Comparison of ENCODE assay signal across 7 mouse cellular contexts in genomic region chrX:42148016-42148451, GRCm38 (mm10). TPM values are rescaled to one million over a fixed set of nuclear protein-coding genes. Genes with fewer than 3 reads are reported as not detected.
DNase-seq lines count a peak whose midpoint lies in the region; ATAC-seq and TF ChIP-seq lines count a peak whose summit lies in the region.

No protein-coding gene starts in this region.

- H3K4me3 ChIP-seq in CH12.LX (replicated peaks in 1 of 3; ENCODE audit: low read depth in 2 of 3, low read length in 2 of 3, poor library complexity in 1 of 3): no peak overlapping the region
- H3K4me3 ChIP-seq in intestine, embryonic 14.5 days (ENCODE audit: low read depth, low read length): 0 out of 2 replicates have a peak overlapping the region, but pooled peaks have one; percentile 57
- H3K4me3 ChIP-seq in liver, embryonic 15.5 days (replicated peaks): peak overlapping the region; percentile 68
- H3K4me3 ChIP-seq in neural tube, embryonic 13.5 days: no peak overlapping the region; the same call in 1 of the 2 replicates
- no peak overlapping the region for H3K4me3 ChIP-seq in left cerebral cortex, adult 2 months

- H3K9ac ChIP-seq in CH12.LX (ENCODE audit: insufficient read depth, low read depth): peak overlapping the region; percentile 43; the same call in 1 of the 2 replicates
- H3K9ac ChIP-seq in intestine, embryonic 14.5 days (ENCODE audit: low read length): no peak overlapping the region
- peak overlapping the region; percentile 79 for H3K9ac ChIP-seq in liver, embryonic 15.5 days
- H3K9ac ChIP-seq in neural tube, embryonic 13.5 days: no peak overlapping the region

- no peak for ATAC-seq in intestine, embryonic 14.5 days (replicated peaks; ENCODE audit: low FRiP score, low TSS enrichment, low read depth)
- ATAC-seq in liver, embryonic 15.5 days (ENCODE audit: insufficient read depth): no peak
- ATAC-seq in neural tube, embryonic 13.5 days (ENCODE audit: low read depth): no peak

- peak overlapping the region; percentile 44 for H3K4me2 ChIP-seq in CH12.LX (ENCODE audit: insufficient read depth, low read depth, poor library complexity, severe bottlenecking)
- H3K4me2 ChIP-seq in intestine, embryonic 14.5 days (ENCODE audit: low read length): peak overlapping the region; percentile 48
- H3K4me2 ChIP-seq in liver, embryonic 15.5 days: peak overlapping the region; percentile 69
- peak overlapping the region; percentile 48 for H3K4me2 ChIP-seq in neural tube, embryonic 13.5 days

- DNase-seq in CH12.LX (ENCODE audit: extremely low read depth): peak; percentile 16
- peak; percentile 9 to 35 for DNase-seq in adrenal gland, postnatal 36 days
- peak; percentile 14 for DNase-seq in gastrocnemius, postnatal 25 days
- no peak for DNase-seq in intestine, embryonic 14.5 days (ENCODE audit: low spot score)
- no peak for DNase-seq in left cerebral cortex, adult 2 months (ENCODE audit: extremely low spot score in 1 of 2, low spot score in 2 of 2)

- no peak for TF ChIP-seq POLR2A in CH12.LX (IDR thresholded peaks at IDR 0.05; ENCODE audit: low read depth, low read length)

- peaks cover 17% of the 10 kb centered on the region for H3K79me2 ChIP-seq in CH12.LX (replicated peaks; ENCODE audit: control insufficient read depth, extremely low read depth, insufficient read depth, poor library complexity, severe bottlenecking)

- no peaks in the 10 kb centered on the region for H3K27me3 ChIP-seq in CH12.LX (replicated peaks)
- no peaks in the 10 kb centered on the region for H3K27me3 ChIP-seq in intestine, embryonic 14.5 days (replicated peaks; ENCODE audit: control insufficient read depth, insufficient read depth, low read length)
- H3K27me3 ChIP-seq in liver, embryonic 15.5 days: no peaks in the 10 kb centered on the region
- H3K27me3 ChIP-seq in neural tube, embryonic 13.5 days: no peaks in the 10 kb centered on the region

- 51% methylated on average over 5 of the region's 5 CpGs for WGBS in intestine, embryonic 14.5 days
- WGBS in liver, embryonic 15.5 days (ENCODE audit: insufficient replicate concordance): 34% methylated on average over 5 of the region's 5 CpGs
- 52% methylated on average over 5 of the region's 5 CpGs for WGBS in neural tube, embryonic 13.5 days

- no peak for TF ChIP-seq RAD21 in CH12.LX (IDR thresholded peaks at IDR 0.05; ENCODE audit: low read depth, low read length)

- no peak for TF ChIP-seq CTCF in CH12.LX (conservative IDR thresholded peaks at IDR 0.05 in 1 of 2, IDR thresholded peaks at IDR 0.05 in 1 of 2; ENCODE audit: low read depth in 2 of 2, low read length in 2 of 2)
- no peak for TF ChIP-seq CTCF in left cerebral cortex, adult 2 months (IDR thresholded peaks at IDR 0.05)

- no peaks in the 10 kb centered on the region for H3K9me3 ChIP-seq in CH12.LX (replicated peaks; ENCODE audit: low read length)
- H3K9me3 ChIP-seq in intestine, embryonic 14.5 days (ENCODE audit: control insufficient read depth, low read length): no peaks in the 10 kb centered on the region
- no peaks in the 10 kb centered on the region for H3K9me3 ChIP-seq in liver, embryonic 15.5 days (replicated peaks)
- H3K9me3 ChIP-seq in neural tube, embryonic 13.5 days: no peaks in the 10 kb centered on the region

- dilution Hi-C loops in CH12.LX (cut with MboI; ENCODE audit: extremely low pct_ligation_motif_present, extremely low pct_unique_long_range_greater_than_20kb, low sequenced_read_pairs): no loop called here

- TF ChIP-seq EP300 in CH12.LX (IDR thresholded peaks at IDR 0.05; ENCODE audit: low read length): no peak

- H3K36me3 ChIP-seq in CH12.LX (replicated peaks in 1 of 2; ENCODE audit: control insufficient read depth in 1 of 2, insufficient read depth in 1 of 2, low read length in 1 of 2): no peaks in the 10 kb centered on the region
- H3K36me3 ChIP-seq in intestine, embryonic 14.5 days (ENCODE audit: control insufficient read depth, insufficient read depth, low read length): no peaks in the 10 kb centered on the region
- H3K36me3 ChIP-seq in liver, embryonic 15.5 days (replicated peaks): no peaks in the 10 kb centered on the region
- no peaks in the 10 kb centered on the region for H3K36me3 ChIP-seq in neural tube, embryonic 13.5 days

- H3K27ac ChIP-seq in CH12.LX (ENCODE audit: insufficient read depth, low read depth): no peak overlapping the region
- peak overlapping the region; percentile 80; the same call in 1 of the 2 replicates for H3K27ac ChIP-seq in intestine, embryonic 14.5 days (ENCODE audit: low read depth)
- H3K27ac ChIP-seq in liver, embryonic 15.5 days (replicated peaks): peak overlapping the region; percentile 91
- 0 out of 2 replicates have a peak overlapping the region, but pooled peaks have one; percentile 87 for H3K27ac ChIP-seq in neural tube, embryonic 13.5 days (replicated peaks)
- no peak overlapping the region for H3K27ac ChIP-seq in left cerebral cortex, adult 2 months

- H3K4me1 ChIP-seq in CH12.LX (ENCODE audit: control insufficient read depth in 1 of 2, insufficient read depth in 2 of 2): peaks cover 0 to 5% of the 10 kb centered on the region in 2 experiments; a peak in 1 of 4 replicates
- H3K4me1 ChIP-seq in intestine, embryonic 14.5 days (replicated peaks; ENCODE audit: control insufficient read depth, insufficient read depth, low read length): no peaks in the 10 kb centered on the region
- 0 out of 2 replicates have a peak, but pooled peaks cover 3% of the 10 kb centered on the region for H3K4me1 ChIP-seq in liver, embryonic 15.5 days (replicated peaks)
- peaks cover 4% of the 10 kb centered on the region; the same call in 1 of the 2 replicates for H3K4me1 ChIP-seq in neural tube, embryonic 13.5 days (replicated peaks)

- in situ Hi-C loops in CH12.LX (cut with MboI; ENCODE audit: low pct_ligation_motif_present, low pct_unique_long_range_greater_than_20kb, low sequenced_read_pairs): loop anchor here (10.0 kb wide), 1 partner anchor 73 kb away; no protein-coding TSS in a partner anchor

- intact Hi-C loops in left cerebral cortex, adult 2 months (cut with DNase I): loop anchor here (1.0 kb wide), 1 partner anchor 115 kb away; no protein-coding TSS in a partner anchor

TF ChIP-seq in CH12.LX, 34 proteins besides CTCF, POLR2A, EP300 and RAD21:
- no peak for TF ChIP-seq ETS1 (conservative IDR thresholded peaks at IDR 0.05; ENCODE audit: low read depth, low read length)
TF ChIP-seq in CH12.LX: peak in this region for 0.

RNA-seq across cellular contexts. Expression of gene Stag2, which starts 1.1 kb away (rescaled TPM):
- total RNA-seq in CH12.LX (2012; rRNA removed) (43.5 and 54.0 TPM in 2 replicates), CH12.LX (2014; rRNA removed) (138 and 157 TPM in 2 replicates)
- 48.9 and 52.5 TPM in 2 replicates for polyA plus RNA-seq in CH12.LX (2012; ENCODE audit: insufficient read length, low read depth)
- total RNA-seq in adrenal gland, postnatal 36 days (2021): 10 to 100 TPM; 79.4 to 80.6 TPM
- total RNA-seq in gastrocnemius, postnatal 25 days (2021): 10 to 100 TPM; 49.8 to 49.9 TPM
- polyA plus RNA-seq in intestine, embryonic 14.5 days (2014; fragmentation: Nextera tagmentation; extraction: Ambion mirVana): 46.8 and 49.8 TPM in 2 replicates
- 23.2 and 25.7 TPM in 2 replicates for polyA plus RNA-seq in liver, embryonic 15.5 days (2015; fragmentation: Nextera tagmentation; extraction: Ambion mirVana)
- 20.5 and 21.4 TPM in 2 replicates for polyA plus RNA-seq in neural tube, embryonic 13.5 days (2015; fragmentation: Nextera tagmentation; extraction: Ambion mirVana)
- total RNA-seq in left cerebral cortex, adult 2 months (2021): 10 to 100 TPM; 44.6 to 53.2 TPM

Comparison
In these comparisons a context has a peak if more than half of its experiments do, and no peak if none do; other contexts are left out.
1. DNase-seq: peak in CH12.LX (single experiment), adrenal gland, postnatal 36 days (2 of 2) and gastrocnemius, postnatal 25 days (single experiment); none in intestine, embryonic 14.5 days (single experiment) and left cerebral cortex, adult 2 months (0 of 2).
2. H3K27ac ChIP-seq: peak in intestine, embryonic 14.5 days (single experiment), liver, embryonic 15.5 days (single experiment) and neural tube, embryonic 13.5 days (single experiment); none in CH12.LX (single experiment) and left cerebral cortex, adult 2 months (single experiment).
3. H3K4me3 ChIP-seq: peak in intestine, embryonic 14.5 days (single experiment) and liver, embryonic 15.5 days (single experiment); none in CH12.LX (0 of 3), neural tube, embryonic 13.5 days (single experiment) and left cerebral cortex, adult 2 months (single experiment).
4. H3K9ac ChIP-seq: peak in CH12.LX (single experiment) and liver, embryonic 15.5 days (single experiment); none in intestine, embryonic 14.5 days (single experiment) and neural tube, embryonic 13.5 days (single experiment).
5. Peak in every context shown above with its lines, with median percentiles within 50 percentile points of each other: H3K4me2 ChIP-seq.